Mouse (Mus musculus) left cerebral cortex, adult 11 months (tissue): ENCODE results near the gene Ubac2.
A peak's percentile ranks its signal among the peaks of the same experiment; 100 is the strongest.
"Not testable (repeated sequence)": the region's sequence is repeated elsewhere in the genome, so short reads cannot be mapped to it uniquely, and the experiment has no call there.

Experiments
- DNase-seq: peaks from one replicate; pipeline ENCODE4 v3.0.0; 2022; ENCODE audit warnings: low spot score

Ubac2 gene

DNA sequence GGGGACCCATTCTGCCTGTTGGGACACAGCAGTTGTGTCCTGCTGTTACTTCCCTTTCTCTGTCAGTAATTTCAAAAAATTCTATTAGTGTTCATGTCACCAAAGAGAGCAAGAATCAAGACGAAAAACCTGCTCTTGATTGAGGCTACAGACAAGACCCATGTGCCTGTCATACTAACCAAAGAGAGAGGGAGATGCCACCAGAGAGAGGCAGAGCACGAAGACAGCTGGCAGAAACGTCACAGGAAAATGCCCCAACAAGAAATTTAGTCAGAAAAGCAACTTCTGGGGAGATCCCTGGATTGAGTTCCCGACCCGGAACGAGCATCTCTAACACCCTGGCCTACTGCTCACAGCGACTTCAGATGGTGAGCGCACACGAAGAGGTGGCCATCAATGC lies 170.4 kb downstream of the Ubac2 start:
- DNase-seq = no peak

DNA sequence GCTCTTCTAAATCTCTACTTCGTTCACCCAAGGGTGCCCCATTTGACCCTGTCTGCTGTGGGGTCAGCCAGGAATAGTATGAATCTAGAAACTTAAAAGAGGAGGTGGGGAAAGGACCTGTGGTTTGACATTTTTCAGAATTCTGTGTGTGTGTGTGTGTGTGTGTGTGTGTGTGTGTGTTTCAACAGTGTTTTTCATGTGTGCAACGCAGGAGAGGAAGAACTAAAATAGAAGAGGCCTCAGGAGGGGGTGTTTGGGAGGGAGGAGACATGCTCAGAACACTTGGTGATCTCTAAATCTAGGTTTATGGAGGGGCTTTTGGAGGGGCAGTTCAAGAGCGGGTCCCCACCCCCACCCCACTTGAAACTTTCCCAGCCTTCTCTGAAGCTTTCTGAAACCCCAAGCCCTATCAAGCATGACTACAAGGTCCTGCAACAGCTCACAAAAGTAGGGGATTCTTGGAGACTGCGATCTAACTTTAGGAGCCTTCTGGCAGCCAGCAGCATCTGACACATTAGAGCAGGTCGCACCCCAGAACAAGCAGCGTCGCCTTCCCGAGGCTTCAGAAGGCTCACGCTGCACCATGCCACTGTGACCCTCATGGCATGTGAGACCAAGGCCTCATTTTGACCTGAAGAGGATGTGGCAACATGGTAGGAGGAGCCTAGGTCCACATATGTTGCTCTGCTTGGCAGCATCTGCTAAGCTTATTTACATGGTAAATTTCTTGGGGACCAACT lies 174.6 kb downstream of the Ubac2 start:
- DNase-seq = no peak

DNA sequence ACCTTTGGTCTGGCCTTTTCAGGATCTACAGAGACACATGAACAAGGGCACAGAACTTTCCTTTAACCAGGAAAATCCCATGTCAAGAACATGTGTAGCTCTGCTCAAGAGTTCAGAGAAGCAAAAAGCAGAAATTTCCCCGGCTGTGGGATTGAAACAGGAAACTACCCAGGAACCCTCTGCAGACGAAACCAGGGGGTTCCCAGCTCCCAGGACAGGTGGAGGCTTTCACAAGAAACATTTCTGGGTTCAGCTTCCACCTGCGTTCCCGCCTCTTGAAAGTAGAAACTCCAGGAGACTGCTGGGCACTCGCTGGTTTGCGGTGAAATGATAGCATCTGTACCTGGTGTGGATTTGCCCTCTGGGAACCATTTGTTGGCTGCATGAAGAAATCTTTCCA lies 178.5 kb downstream of the Ubac2 start:
- DNase-seq = no peak

DNA sequence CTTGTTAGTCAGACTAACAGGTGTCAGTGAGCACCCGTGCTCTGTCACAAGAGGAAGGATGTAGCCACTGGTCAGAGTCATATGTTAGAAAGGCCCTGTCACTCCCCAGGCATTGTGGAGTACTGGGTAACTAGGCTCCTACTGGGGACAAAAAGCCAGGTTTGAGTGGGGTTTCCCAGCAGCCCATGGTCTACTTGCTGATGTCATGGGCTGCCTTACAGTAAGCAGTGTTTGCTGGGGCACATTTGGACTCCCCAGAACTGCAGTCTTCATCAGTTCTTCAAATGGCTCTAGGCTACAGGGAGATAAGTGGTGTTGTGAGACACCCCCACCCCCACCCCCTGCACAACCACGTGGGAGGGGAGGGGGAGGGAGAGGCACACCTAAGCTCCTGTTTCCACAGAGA lies 179.5 kb downstream of the Ubac2 start:
- no peak for DNase-seq

DNA sequence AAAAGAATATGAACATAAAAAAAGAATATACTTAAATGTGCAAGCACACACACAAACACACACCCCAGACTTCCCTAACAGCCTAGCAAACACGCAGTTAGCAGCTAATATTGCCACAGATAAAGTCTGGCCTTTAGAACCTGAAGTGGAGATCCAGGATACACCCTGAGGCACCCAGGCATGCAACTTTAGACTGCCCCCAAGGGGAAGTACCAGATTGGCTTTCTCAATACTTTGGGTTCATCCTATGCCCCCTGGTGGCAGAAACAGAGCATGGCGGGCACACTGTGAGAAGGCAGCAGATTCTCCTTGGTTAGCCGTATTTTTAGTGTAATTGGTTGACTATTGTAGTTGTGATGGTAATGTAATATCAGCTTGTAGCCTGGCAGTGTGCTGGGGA lies 182.2 kb downstream of the Ubac2 start:
- DNase-seq = peak; percentile 74

DNA sequence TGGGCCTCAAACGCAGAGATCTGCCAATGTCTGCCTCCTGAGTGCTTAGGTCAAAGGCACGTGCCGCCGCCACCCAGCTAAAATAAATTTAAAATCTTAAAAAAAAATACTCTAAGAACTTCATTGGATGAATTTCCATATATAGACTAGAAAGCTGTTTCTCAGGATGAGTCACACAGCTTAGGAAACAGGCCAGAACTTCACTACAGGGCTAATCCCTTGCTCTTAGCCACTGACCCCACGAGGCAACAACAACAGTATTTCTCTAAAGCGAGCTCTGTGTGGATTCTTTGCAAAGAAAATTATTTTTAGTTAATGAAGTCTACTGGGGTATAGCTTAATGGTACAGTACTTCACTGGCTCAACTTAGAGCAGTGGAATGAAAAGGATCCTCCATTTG lies 183.0 kb downstream of the Ubac2 start:
- no peak for DNase-seq

DNA sequence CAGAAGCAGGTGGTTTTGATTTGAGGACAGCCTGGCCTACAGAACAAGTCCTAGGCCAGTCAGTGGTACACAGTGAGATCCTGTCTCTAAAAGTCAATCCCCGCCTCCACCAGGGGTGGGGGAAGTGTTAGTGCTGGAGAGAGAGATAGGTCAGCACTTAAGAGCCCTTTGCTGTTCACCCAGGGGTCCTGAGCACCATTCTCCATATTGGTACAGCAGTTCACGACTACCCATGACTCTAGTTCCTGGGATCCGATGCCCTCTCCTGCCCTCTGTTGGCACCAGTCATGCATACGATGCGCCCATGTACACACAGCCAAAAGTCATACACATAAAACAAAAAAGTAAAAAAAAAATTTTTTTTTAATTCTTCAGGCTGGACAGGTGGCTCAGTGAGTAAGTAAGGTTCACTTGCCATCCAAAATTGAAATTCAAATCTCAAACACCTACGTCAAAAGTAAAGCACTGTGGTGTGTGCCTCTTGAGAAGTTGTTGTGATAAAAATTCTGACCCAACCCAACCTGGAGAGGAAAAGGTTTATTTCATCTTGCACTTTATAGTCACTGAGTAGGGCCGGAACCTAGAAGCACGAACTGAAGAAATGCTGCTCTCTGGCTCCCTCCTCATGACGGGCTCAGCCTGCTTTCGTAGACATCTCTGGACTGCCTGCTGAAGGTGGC lies 184.1 kb downstream of the Ubac2 start:
- no peak for DNase-seq

DNA sequence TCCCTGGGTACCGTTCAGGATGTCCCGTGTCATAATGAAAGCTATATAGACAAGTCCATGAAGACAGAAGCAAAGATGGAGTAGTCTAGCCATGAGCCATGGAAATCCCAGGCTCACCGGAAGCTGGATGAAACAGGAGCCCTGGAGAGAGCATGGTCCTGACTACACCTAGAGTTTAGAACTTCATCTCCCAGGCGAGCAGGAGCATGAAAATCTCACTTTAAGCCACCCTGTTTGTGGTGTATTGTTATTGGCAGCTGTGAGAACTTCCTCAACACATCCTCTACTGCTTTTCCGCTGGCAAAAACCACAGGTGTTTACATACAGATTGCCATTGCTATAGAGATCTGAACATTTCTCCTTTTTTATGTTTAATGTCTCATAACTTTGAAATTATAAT lies 185.2 kb downstream of the Ubac2 start:
- DNase-seq = no peak

DNA sequence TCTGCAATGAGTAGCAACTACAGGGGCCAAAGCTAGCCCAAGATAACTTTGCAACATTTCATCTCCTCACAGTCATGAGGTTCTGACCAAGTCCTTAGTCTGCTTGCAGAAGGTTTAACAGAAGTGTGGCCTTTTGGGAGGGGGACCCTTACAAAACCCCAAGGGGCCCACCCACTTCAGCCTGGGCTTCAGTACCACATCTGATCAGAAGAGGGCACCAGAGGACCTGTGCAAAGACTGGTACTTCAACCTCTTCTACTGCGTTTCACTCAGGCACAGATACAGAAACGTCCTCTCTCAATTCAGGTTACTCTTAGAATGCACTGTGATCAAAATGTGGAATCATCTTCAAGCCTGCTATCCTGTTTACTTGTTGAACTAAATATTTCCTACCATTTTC lies 186.1 kb downstream of the Ubac2 start:
- DNase-seq = peak; percentile 35

DNA sequence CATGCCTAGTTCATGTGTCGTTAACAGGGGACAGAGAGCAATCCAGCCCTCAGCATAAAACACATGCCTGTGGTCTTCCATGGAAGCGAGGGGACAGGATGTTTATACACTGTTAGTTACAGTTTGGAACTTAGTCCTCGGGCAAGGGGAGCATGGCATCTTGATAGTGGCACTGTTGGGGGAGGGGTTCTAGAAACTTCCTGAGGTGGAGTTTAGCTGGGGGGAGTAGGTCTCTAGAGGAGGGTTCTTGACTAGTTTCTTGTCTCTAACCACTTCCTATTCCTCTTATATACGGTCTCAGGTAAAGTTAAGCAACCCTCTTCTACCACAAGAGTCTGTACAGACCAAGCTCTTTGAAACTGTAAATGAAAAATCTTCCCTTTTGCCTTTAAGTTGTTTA lies 187.8 kb downstream of the Ubac2 start:
- no peak for DNase-seq

DNA sequence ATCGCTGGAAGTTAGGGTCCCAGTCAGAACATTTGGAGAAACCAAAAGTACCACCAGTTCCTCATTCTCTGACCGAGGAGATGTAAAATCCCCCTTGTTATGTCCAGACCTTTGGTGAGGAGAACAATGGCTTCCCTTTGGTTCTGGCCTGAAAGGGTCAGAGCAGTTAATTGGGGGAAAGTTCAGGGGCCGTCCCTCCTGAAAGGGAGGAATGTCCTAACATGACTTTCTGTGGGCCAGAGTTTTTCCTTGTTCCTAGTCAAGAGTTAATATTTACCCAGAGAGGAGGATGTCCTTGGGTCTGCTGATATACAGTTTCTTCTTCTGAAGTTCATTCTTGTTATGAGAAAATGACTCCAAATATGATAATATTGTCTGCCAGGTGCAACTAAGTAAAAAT lies 189.6 kb downstream of the Ubac2 start:
- not testable (repeated sequence) for DNase-seq

DNA sequence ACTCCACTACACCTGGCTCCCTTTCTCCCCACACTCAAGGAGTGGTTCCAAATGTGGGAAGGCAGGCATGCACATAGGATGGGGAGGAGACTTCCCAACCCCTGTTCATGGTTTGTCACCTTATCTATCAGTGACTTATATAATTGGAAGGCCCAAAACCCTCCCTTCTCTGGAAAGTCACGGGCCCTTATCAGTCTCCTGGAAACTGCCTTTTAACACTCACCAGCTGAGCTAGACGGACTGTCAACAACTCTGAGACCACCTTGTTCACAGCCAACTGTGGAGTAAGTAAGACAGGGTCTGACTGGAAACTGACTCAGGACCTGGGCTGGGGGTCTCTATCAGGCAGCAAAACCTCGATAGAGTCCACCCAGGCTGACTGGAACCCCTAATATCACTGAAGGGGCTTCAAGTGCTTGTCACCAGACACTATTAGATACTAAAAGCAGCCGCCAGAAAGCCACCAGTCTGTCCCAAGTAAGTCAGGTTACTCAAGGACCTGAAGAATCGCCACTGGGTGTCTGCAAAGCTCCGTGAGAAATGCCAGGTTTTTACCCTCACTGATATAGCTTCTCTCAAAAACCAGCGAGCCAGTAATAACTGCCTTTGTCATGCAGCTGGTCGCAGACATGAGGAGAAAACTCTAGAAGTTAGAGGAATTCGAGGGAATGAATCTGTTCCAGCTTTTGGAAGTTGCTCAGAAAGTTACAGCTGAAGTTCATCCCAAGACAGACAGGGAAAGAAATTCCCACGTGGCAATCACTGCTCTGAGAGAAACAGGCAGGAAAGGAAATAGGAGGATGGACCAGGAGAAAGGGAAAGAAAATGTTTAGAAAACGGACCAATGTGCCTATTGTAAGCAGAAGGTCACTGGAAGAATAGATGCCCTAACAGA lies 190.6 kb downstream of the Ubac2 start:
- no peak for DNase-seq

DNA sequence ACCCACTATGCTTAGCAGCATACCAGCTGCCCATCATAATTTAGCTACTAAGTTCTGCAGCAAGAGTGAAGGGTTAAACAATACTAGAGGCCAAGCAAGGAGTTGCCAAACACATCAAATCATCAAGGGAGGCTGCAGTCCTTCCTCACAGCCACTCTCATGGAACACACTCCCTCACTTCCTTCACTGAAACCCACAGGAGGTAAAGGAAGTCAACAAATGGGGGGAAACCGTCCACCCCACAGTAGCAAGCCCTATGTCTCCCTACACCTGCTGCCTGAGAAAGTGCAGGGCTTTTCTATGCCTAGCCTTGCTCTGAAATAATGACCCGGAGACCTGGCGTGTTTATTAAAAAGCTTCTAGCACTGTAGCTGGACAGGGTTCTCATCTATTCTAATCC lies 191.5 kb downstream of the Ubac2 start:
- no peak for DNase-seq
